Mouse (Mus musculus) CH12.LX (cell line): Measurements from ENCODE around the gene Serpina1e. TPM values are rescaled to one million over a fixed set of nuclear protein-coding genes. Genes with fewer than 3 reads are reported as not detected.

Source experiments
- DNase-seq: peaks from one replicate; pipeline ENCODE4 v3.0.0-alpha.2; 2013; ENCODE audit errors: extremely low read depth
- H3K27ac ChIP-seq: 2 replicates; pipeline ENCODE4 v1.5.1; 2012; ENCODE audit warnings: low read depth, mild to moderate bottlenecking, control low read depth, moderate library complexity; ENCODE audit not compliant: insufficient read depth
- H3K27me3 ChIP-seq: replicated peaks from 2 replicates; pipeline ENCODE3; 2012; ENCODE audit warnings: inconsistent platforms
- H3K36me3 ChIP-seq, 2 experiments: replicated peaks in 1 of 2; 2 replicates each; pipeline versions ENCODE3 to v1.6.1; 2012; ENCODE audit warnings: inconsistent platforms in 1 of 2, low read length in 1 of 2, mild to moderate bottlenecking in 1 of 2, mixed read lengths in 1 of 2, moderate library complexity in 1 of 2; ENCODE audit not compliant: control insufficient read depth in 1 of 2, insufficient read depth in 1 of 2
- H3K4me1 ChIP-seq, 2 experiments: 2 replicates each; pipeline ENCODE4 v1.6.1; 2012; ENCODE audit warnings: inconsistent platforms in 1 of 2, moderate library complexity in 1 of 2; ENCODE audit not compliant: insufficient read depth in 2 of 2, control insufficient read depth in 1 of 2
- H3K4me2 ChIP-seq: 2 replicates; pipeline ENCODE4 v1.6.1; 2012; ENCODE audit warnings: low read depth, mild to moderate bottlenecking, control low read depth; ENCODE audit not compliant: poor library complexity, insufficient read depth, severe bottlenecking
- H3K4me3 ChIP-seq, 3 experiments: fragments of 150-350 bp in 1 of 3; sonication (generic) in 1 of 3; replicated peaks in 1 of 3; 2 replicates each; pipeline versions ENCODE3 to v1.5.1; 2011 to 2012; ENCODE audit warnings: low read depth in 2 of 3, low read length in 2 of 3, mild to moderate bottlenecking in 2 of 3, moderate library complexity in 2 of 3, control low read depth in 1 of 3, improper control_type of control experiment in 1 of 3, inconsistent platforms in 1 of 3, mixed read lengths in 1 of 3; ENCODE audit not compliant: poor library complexity in 1 of 3
- H3K79me2 ChIP-seq: replicated peaks from 2 replicates; pipeline ENCODE4 v1.6.1; 2012; ENCODE audit warnings: mild to moderate bottlenecking, moderate library complexity; ENCODE audit not compliant: control insufficient read depth, poor library complexity, insufficient read depth, severe bottlenecking; ENCODE audit errors: extremely low read depth
- H3K9ac ChIP-seq: 2 replicates; pipeline ENCODE4 v1.6.1; 2012; ENCODE audit warnings: low read depth, mild to moderate bottlenecking, control low read depth, moderate library complexity; ENCODE audit not compliant: insufficient read depth
- H3K9me3 ChIP-seq: replicated peaks from 2 replicates; pipeline ENCODE3; 2012; ENCODE audit warnings: low read length, inconsistent platforms, mixed read lengths
- BHLHE40 ChIP-seq: IDR thresholded peaks from 2 replicates; pipeline ENCODE4 v1.6.1; 2011; ENCODE audit warnings: mild to moderate bottlenecking, low read depth, low read length, improper control_type of control experiment
- CHD1 ChIP-seq: IDR thresholded peaks from 2 replicates; pipeline ENCODE4 v1.6.1; 2012; ENCODE audit warnings: low read depth, low read length, improper control_type of control experiment, inconsistent platforms
- CHD2 ChIP-seq: IDR thresholded peaks from 2 replicates; pipeline ENCODE4 v1.6.1; 2011; ENCODE audit warnings: low read length, improper control_type of control experiment
- E2F4 ChIP-seq: IDR thresholded peaks from 2 replicates; pipeline ENCODE4 v1.6.1; 2011; ENCODE audit warnings: low read depth, low read length, improper control_type of control experiment; ENCODE audit not compliant: insufficient replicate concordance
- ELF1 ChIP-seq: IDR thresholded peaks from 2 replicates; pipeline ENCODE4 v1.6.1; 2014; ENCODE audit warnings: low read depth, mild to moderate bottlenecking, inconsistent platforms, low read length, improper control_type of control experiment
- EP300 ChIP-seq: IDR thresholded peaks from 2 replicates; pipeline ENCODE4 v1.6.1; 2011; ENCODE audit warnings: low read length, improper control_type of control experiment
- ETS1 ChIP-seq: conservative IDR thresholded peaks from 2 replicates; pipeline ENCODE4 v1.6.1; 2012; ENCODE audit warnings: low read depth, mild to moderate bottlenecking, inconsistent platforms, low read length, improper control_type of control experiment, moderate library complexity
- GABPA ChIP-seq: IDR thresholded peaks from 2 replicates; pipeline ENCODE4 v1.6.1; 2012; ENCODE audit warnings: low read depth, low read length, improper control_type of control experiment, inconsistent platforms; ENCODE audit not compliant: insufficient replicate concordance
- HCFC1 ChIP-seq: IDR thresholded peaks from 2 replicates; pipeline ENCODE4 v1.6.1; 2012; ENCODE audit warnings: low read depth, mild to moderate bottlenecking, inconsistent platforms, low read length, improper control_type of control experiment
- IRF4 ChIP-seq: IDR thresholded peaks from 2 replicates; pipeline ENCODE4 v1.6.1; 2014; ENCODE audit warnings: low read depth, mild to moderate bottlenecking, inconsistent platforms, low read length, improper control_type of control experiment
- MAFK ChIP-seq: IDR thresholded peaks from 2 replicates; pipeline ENCODE4 v1.6.1; 2011; ENCODE audit warnings: low read length, improper control_type of control experiment; ENCODE audit not compliant: insufficient replicate concordance
- MAZ ChIP-seq: IDR thresholded peaks from 2 replicates; pipeline ENCODE4 v1.6.1; 2012; ENCODE audit warnings: low read depth, mild to moderate bottlenecking, inconsistent platforms, low read length, improper control_type of control experiment, moderate library complexity
- MEF2A ChIP-seq: IDR thresholded peaks from 2 replicates; pipeline ENCODE4 v1.6.1; 2014; ENCODE audit warnings: low read depth, mild to moderate bottlenecking, inconsistent platforms, low read length, improper control_type of control experiment, borderline replicate concordance
- MYC ChIP-seq: IDR thresholded peaks from 2 replicates; pipeline ENCODE4 v1.6.1; 2011; ENCODE audit warnings: low read depth, mild to moderate bottlenecking, improper control_type of control experiment, low read length
- NELFE ChIP-seq: IDR thresholded peaks from 2 replicates; pipeline ENCODE4 v1.6.1; 2011; ENCODE audit warnings: low read depth, low read length, improper control_type of control experiment
- RAD21 ChIP-seq: IDR thresholded peaks from 2 replicates; pipeline ENCODE4 v1.6.1; 2011; ENCODE audit warnings: low read depth, mild to moderate bottlenecking, low read length, improper control_type of control experiment, moderate library complexity
- TCF12 ChIP-seq: IDR thresholded peaks from 2 replicates; pipeline ENCODE4 v1.6.1; 2014; ENCODE audit warnings: low read depth, mild to moderate bottlenecking, inconsistent platforms, low read length, improper control_type of control experiment
- USF1 ChIP-seq: IDR thresholded peaks from 2 replicates; pipeline ENCODE4 v1.6.1; 2014; ENCODE audit warnings: low read depth, mild to moderate bottlenecking, inconsistent platforms, low read length, improper control_type of control experiment
- ZC3H11A ChIP-seq: IDR thresholded peaks from 2 replicates; pipeline ENCODE4 v1.6.1; 2012; ENCODE audit warnings: low read depth, mild to moderate bottlenecking, inconsistent platforms, low read length, improper control_type of control experiment
- ZMIZ1 ChIP-seq: IDR thresholded peaks from 2 replicates; pipeline ENCODE4 v1.6.1; 2012; ENCODE audit warnings: low read depth, mild to moderate bottlenecking, inconsistent platforms, low read length, improper control_type of control experiment
- ZNF384 ChIP-seq: IDR thresholded peaks from 2 replicates; pipeline ENCODE4 v1.6.1; 2012; ENCODE audit warnings: low read depth, low read length, improper control_type of control experiment, inconsistent platforms
- dilution Hi-C: fragments of 300-500 bp; cut with MboI; formaldehyde crosslinking; loops from 2 replicates; pipeline ENCODE4 v1.14.3; 2020; ENCODE audit warnings: low sequenced_read_pairs; ENCODE audit not compliant: extremely low pct_unique_long_range_greater_than_20kb, extremely low pct_ligation_motif_present
- in situ Hi-C: fragments of 300-500 bp; cut with MboI; formaldehyde crosslinking; loops from 3 replicates; pipeline ENCODE4 v1.14.3; 2019; ENCODE audit warnings: low sequenced_read_pairs, low pct_ligation_motif_present, low pct_unique_long_range_greater_than_20kb, mixed read lengths
- polyA plus RNA-seq: library from polyadenylated mRNA; unstranded; fragments of >175 nt; gene quantifications from 2 replicates; pipeline ENCODE4 v1.2.1, GENCODE M21; 2012; ENCODE audit warnings: low read depth; ENCODE audit not compliant: insufficient read length
- total RNA-seq, 2 experiments: library from RNA; depleted of rRNA; stranded (reverse); fragments of 300-350 nt in 1 of 2; fragments of >200 nt in 1 of 2; gene quantifications; 2 replicates each; pipeline ENCODE4 v1.2.3; 2012 to 2014

Serpina1e gene
- total and polyA plus RNA-seq, 3 experiments: not detected

- TF ChIP-seq ETS1: peak; percentile 100
- no peak for TF ChIP-seq ZC3H11A
- TF ChIP-seq EP300: peak; percentile 61
- peak; percentile 69; the same call in 1 of the 2 replicates for TF ChIP-seq GABPA
- TF ChIP-seq MAFK: peak; percentile 100
- TF ChIP-seq IRF4: peak; percentile 52; the same call in 1 of the 2 replicates
Measured at GRCm38 (mm10) chr12:104000594-104000993, 41.8 kb upstream of the Serpina1e start (continued).

- TF ChIP-seq MEF2A (no peak), ZNF384 (no peak), HCFC1 (no peak), CHD2 (no peak), NELFE (no peak), RAD21 (no peak), USF1 (no peak), ZC3H11A (no peak), CHD1 (no peak), MAFK (no peak), MAZ (no peak), GABPA (no peak), ZMIZ1 (no peak), BHLHE40 (no peak), E2F4 (no peak), ELF1 (no peak), IRF4 (no peak), TCF12 (no peak), MYC (no peak)
- TF ChIP-seq, all 38 proteins: peak for 0
- peaks cover 11 to 35% of the 10 kb centered on the region in 2 experiments for H3K4me1 ChIP-seq
- in situ Hi-C loops: loop anchor here (5.0 kb wide), 2 partner anchors 33 to 63 kb away; no protein-coding TSS in a partner anchor
- H3K27ac ChIP-seq: no peak overlapping the region
- no peaks in the 10 kb centered on the region for H3K36me3 ChIP-seq
- H3K9ac ChIP-seq: no peak overlapping the region
- peaks cover 5% of the 10 kb centered on the region for H3K9me3 ChIP-seq
- no peaks in the 10 kb centered on the region for H3K79me2 ChIP-seq
- no peak overlapping the region for H3K4me2 ChIP-seq
- dilution Hi-C loops: no loop called here
- no peak for DNase-seq
- no peak overlapping the region for H3K4me3 ChIP-seq
- no peaks in the 10 kb centered on the region for H3K27me3 ChIP-seq
Measured at GRCm38 (mm10) chr12:103999611-104000010, 40.8 kb upstream of the Serpina1e start.
